7 mouse cellular contexts compared by ENCODE assay signal in the genomic region with DNA sequence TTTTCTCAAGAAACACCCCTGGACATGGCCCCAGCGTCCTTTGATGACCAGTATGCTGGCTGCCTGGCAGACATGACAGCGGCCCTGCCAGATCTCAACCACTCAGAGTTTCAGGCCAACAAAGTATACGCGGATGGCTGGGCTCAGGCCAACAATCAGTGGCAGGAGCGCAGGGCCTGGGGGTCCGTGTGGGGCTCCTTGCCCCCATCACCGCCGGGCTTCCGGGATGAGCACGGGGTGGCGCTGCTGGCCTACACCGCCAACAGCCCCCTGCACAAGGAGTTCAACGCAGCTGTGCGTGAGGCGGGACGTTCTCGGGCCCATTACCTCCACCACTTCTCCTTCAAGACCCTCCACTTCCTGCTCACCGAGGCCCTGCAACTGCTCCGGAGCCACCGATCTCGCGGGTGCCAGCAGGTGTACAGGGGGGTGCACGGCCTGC. TPM values are rescaled to one million over a fixed set of nuclear protein-coding genes. Genes with fewer than 3 reads are reported as not detected.
DNase-seq lines count a peak whose midpoint lies in the region; ATAC-seq and TF ChIP-seq lines count a peak whose summit lies in the region.

No protein-coding gene starts in this region.

- H3K4me3 ChIP-seq in lung, embryonic 16.5 days (ENCODE audit: low read length), result peak overlapping the region; percentile 38
- H3K4me3 ChIP-seq in forebrain, embryonic 12.5 days (replicated peaks), result peak overlapping the region; percentile 23
- H3K4me3 ChIP-seq in hindbrain, postnatal 0 days (ENCODE audit: low read length), result peak overlapping the region; percentile 14

- H3K27ac ChIP-seq in lung, embryonic 16.5 days (ENCODE audit: low read length), result no peak overlapping the region
- H3K27ac ChIP-seq in forebrain, embryonic 12.5 days, result no peak overlapping the region
- no peak overlapping the region for H3K27ac ChIP-seq in hindbrain, postnatal 0 days

- H3K9me3 ChIP-seq in lung, embryonic 16.5 days (ENCODE audit: control insufficient read depth, low read length), result no peaks in the 10 kb centered on the region
- no peaks in the 10 kb centered on the region for H3K9me3 ChIP-seq in forebrain, embryonic 12.5 days
- H3K9me3 ChIP-seq in hindbrain, postnatal 0 days (ENCODE audit: low read length), result no peaks in the 10 kb centered on the region

- ATAC-seq in lung, embryonic 16.5 days (ENCODE audit: low read depth), result peak; percentile 37
- 0 out of 2 replicates have a peak, but pooled peaks have one; percentile 44 for ATAC-seq in forebrain, embryonic 12.5 days (ENCODE audit: low FRiP score)
- peak; percentile 55 for ATAC-seq in hindbrain, postnatal 0 days

- H3K4me1 ChIP-seq in lung, embryonic 16.5 days (replicated peaks; ENCODE audit: control insufficient read depth, insufficient read depth, low read length), result peaks cover 5% of the 10 kb centered on the region; the same call in 1 of the 2 replicates
- peaks cover 7% of the 10 kb centered on the region for H3K4me1 ChIP-seq in forebrain, embryonic 12.5 days
- no peaks in the 10 kb centered on the region for H3K4me1 ChIP-seq in hindbrain, postnatal 0 days (ENCODE audit: insufficient read depth, low read length)

- H3K4me2 ChIP-seq in lung, embryonic 16.5 days (ENCODE audit: low read depth, low read length), result peak overlapping the region; percentile 67
- H3K4me2 ChIP-seq in forebrain, embryonic 12.5 days, result peak overlapping the region; percentile 52
- H3K4me2 ChIP-seq in hindbrain, postnatal 0 days (ENCODE audit: low read depth, low read length), result peak overlapping the region; percentile 52

- peak overlapping the region; percentile 63 for H3K9ac ChIP-seq in lung, embryonic 16.5 days (ENCODE audit: low read length)
- peak overlapping the region; percentile 29; the same call in 1 of the 2 replicates for H3K9ac ChIP-seq in forebrain, embryonic 12.5 days
- no peak overlapping the region for H3K9ac ChIP-seq in hindbrain, postnatal 0 days (replicated peaks; ENCODE audit: low read length)

- no peak for DNase-seq in lung, postnatal 25 days (ENCODE audit: low spot score)
- peak; percentile 16 for DNase-seq in hindbrain, postnatal 0 days (ENCODE audit: low spot score)
- peak; percentile 26 for DNase-seq in naive thymus-derived CD4-positive, alpha-beta T cell, adult 2 months (ENCODE audit: low read depth)
- DNase-seq in frontal cortex, postnatal 25 days (ENCODE audit: low spot score in 2 of 2), result no peak
- no peak for DNase-seq in urinary bladder, postnatal 14 days (ENCODE audit: low spot score)

- 14% methylated on average over 23 of the region's 23 CpGs for WGBS in lung, embryonic 16.5 days
- 15% methylated on average over 23 of the region's 23 CpGs for WGBS in forebrain, embryonic 12.5 days
- WGBS in hindbrain, postnatal 0 days, result 21% methylated on average over 23 of the region's 23 CpGs

- no peak for TF ChIP-seq CTCF in hindbrain, postnatal 0 days (IDR thresholded peaks at IDR 0.05; ENCODE audit: low read depth)

- no peaks in the 10 kb centered on the region for H3K27me3 ChIP-seq in lung, embryonic 16.5 days (ENCODE audit: control insufficient read depth, insufficient read depth, low read depth, low read length)
- H3K27me3 ChIP-seq in forebrain, embryonic 12.5 days, result no peaks in the 10 kb centered on the region; the same call in 1 of the 2 replicates
- no peaks in the 10 kb centered on the region for H3K27me3 ChIP-seq in hindbrain, postnatal 0 days (ENCODE audit: insufficient read depth, low read length)

- no peaks in the 10 kb centered on the region for H3K36me3 ChIP-seq in lung, embryonic 16.5 days (ENCODE audit: control insufficient read depth, insufficient read depth, low read length)
- H3K36me3 ChIP-seq in forebrain, embryonic 12.5 days (replicated peaks), result no peaks in the 10 kb centered on the region
- no peaks in the 10 kb centered on the region for H3K36me3 ChIP-seq in hindbrain, postnatal 0 days (ENCODE audit: insufficient read depth, low read length)

RNA-seq across cellular contexts. Expression of a gene that starts 2.6 kb away (rescaled TPM):
- 1.3 and 1.5 TPM in 2 replicates for polyA plus RNA-seq in lung, embryonic 16.5 days (2015; fragmentation: Nextera tagmentation; extraction: Ambion mirVana)
- polyA plus RNA-seq in forebrain, embryonic 12.5 days (2016; fragmentation: Nextera tagmentation; extraction: Ambion mirVana), result 0.97 and 2.0 TPM in 2 replicates
- 0.32 TPM in 1 of 2 replicates, not detected in the other for total RNA-seq in hindbrain, postnatal 0 days (2014; rRNA removed)
- polyA plus RNA-seq in hindbrain, postnatal 0 days (2015; fragmentation: Nextera tagmentation; extraction: Ambion mirVana), result 0.19 and 0.21 TPM in 2 replicates

RNA-seq across cellular contexts. Expression of a gene that starts 5.2 kb away (rescaled TPM):
- 1.1 and 1.9 TPM in 2 replicates for polyA plus RNA-seq in lung, embryonic 16.5 days (2015; fragmentation: Nextera tagmentation; extraction: Ambion mirVana)
- 0.42 and 0.77 TPM in 2 replicates for polyA plus RNA-seq in forebrain, embryonic 12.5 days (2016; fragmentation: Nextera tagmentation; extraction: Ambion mirVana)
- 0.10 and 2.3 TPM in 2 replicates for total RNA-seq in hindbrain, postnatal 0 days (2014; rRNA removed)
- polyA plus RNA-seq in hindbrain, postnatal 0 days (2015; fragmentation: Nextera tagmentation; extraction: Ambion mirVana), result 0.39 and 0.44 TPM in 2 replicates

RNA-seq across cellular contexts. Expression of a gene that starts 9.9 kb away (rescaled TPM):
- polyA plus RNA-seq in lung, embryonic 16.5 days (2015; fragmentation: Nextera tagmentation; extraction: Ambion mirVana), result 0.11 and 0.40 TPM in 2 replicates
- polyA plus RNA-seq in forebrain, embryonic 12.5 days (2016; fragmentation: Nextera tagmentation; extraction: Ambion mirVana), result not detected in 2 replicates
- not detected in 2 replicates for total RNA-seq in hindbrain, postnatal 0 days (2014; rRNA removed)
- 0.08 TPM in 1 of 2 replicates, not detected in the other for polyA plus RNA-seq in hindbrain, postnatal 0 days (2015; fragmentation: Nextera tagmentation; extraction: Ambion mirVana)

RNA-seq across cellular contexts. Expression of a gene that starts 23.8 kb away (rescaled TPM):
- 0.08 and 0.10 TPM in 2 replicates for polyA plus RNA-seq in lung, embryonic 16.5 days (2015; fragmentation: Nextera tagmentation; extraction: Ambion mirVana)
- polyA plus RNA-seq in forebrain, embryonic 12.5 days (2016; fragmentation: Nextera tagmentation; extraction: Ambion mirVana), result not detected in 2 replicates
- 2.5 TPM in 1 of 2 replicates, not detected in the other for total RNA-seq in hindbrain, postnatal 0 days (2014; rRNA removed)
- polyA plus RNA-seq in hindbrain, postnatal 0 days (2015; fragmentation: Nextera tagmentation; extraction: Ambion mirVana), result 0.09 TPM in 1 of 2 replicates, not detected in the other

RNA-seq across cellular contexts. Expression of a gene that starts 41.2 kb away (rescaled TPM):
- polyA plus RNA-seq in lung, embryonic 16.5 days (2015; fragmentation: Nextera tagmentation; extraction: Ambion mirVana), result 1.0 and 1.2 TPM in 2 replicates
- polyA plus RNA-seq in forebrain, embryonic 12.5 days (2016; fragmentation: Nextera tagmentation; extraction: Ambion mirVana), result 2.9 and 3.0 TPM in 2 replicates
- total RNA-seq in hindbrain, postnatal 0 days (2014; rRNA removed), result 0.47 and 3.5 TPM in 2 replicates
- polyA plus RNA-seq in hindbrain, postnatal 0 days (2015; fragmentation: Nextera tagmentation; extraction: Ambion mirVana), result 0.40 and 0.42 TPM in 2 replicates

Comparison
In these comparisons a context has a peak if more than half of its experiments do, and no peak if none do; other contexts are left out.
1. DNase-seq: peak in hindbrain, postnatal 0 days (single experiment) and naive thymus-derived CD4-positive, alpha-beta T cell, adult 2 months (single experiment); none in lung, postnatal 25 days (single experiment), frontal cortex, postnatal 25 days (0 of 2) and urinary bladder, postnatal 14 days (single experiment).
2. Peak in every context shown above with its lines, with median percentiles within 50 percentile points of each other: ATAC-seq, H3K4me2 ChIP-seq and H3K4me3 ChIP-seq.